ENCODE assay signal across 16 mouse cellular contexts in genomic region chr2:178193445-178193844, GRCm38 (mm10).
DNase-seq lines count a peak whose midpoint lies in the region; ATAC-seq and TF ChIP-seq lines count a peak whose summit lies in the region.
"Had no signal": no experiment of that assay in that cellular context is flagged by ENCODE, and none has a peak within 500 bp of the region (broad histone marks: within the 10 kb centered on the region; RNA-seq: fewer than 3 reads in every experiment).

No protein-coding gene starts in this region.

- no peaks in the 10 kb centered on the region for H3K27me3 ChIP-seq in midbrain, embryonic 14.5 days (ENCODE audit: control insufficient read depth, insufficient read depth, low read length)
- H3K27me3 ChIP-seq: embryonic facial prominence, embryonic 12.5 days; liver, embryonic 12.5 days had no signal

- H3K4me2 ChIP-seq in midbrain, embryonic 14.5 days (ENCODE audit: low read length): no peak overlapping the region
- H3K4me2 ChIP-seq: embryonic facial prominence, embryonic 12.5 days; liver, embryonic 12.5 days; lung, embryonic 14.5 days had no signal

- no peak for ATAC-seq in midbrain, embryonic 14.5 days (ENCODE audit: low FRiP score, low TSS enrichment)
- ATAC-seq: forebrain, postnatal 0 days; inflammation-experienced regulatory T-cells, adult 6 months; liver, embryonic 12.5 days had no signal

- DNase-seq in layer of hippocampus, adult 2 months (ENCODE audit: low spot score in 2 of 2): no peak
- DNase-seq in layer of hippocampus, adult 9-11 months: no peak
- DNase-seq in cerebellum, adult 11-12 months: peak; percentile 79
- DNase-seq in cerebellum, adult 9-11 months: peak; percentile 83
- DNase-seq in midbrain, embryonic 14.5 days: no peak
- DNase-seq in ovary, postnatal 36 days (ENCODE audit: low spot score): no peak
- no peak for DNase-seq in retina, embryonic 14.5 days (ENCODE audit: low spot score)
- no peak for DNase-seq in lung, postnatal 25 days (ENCODE audit: low spot score)
- DNase-seq: forebrain, postnatal 0 days; gastrocnemius, adult 2 months; heart, adult 18-20 months; lung, embryonic 14.5 days; thymus, postnatal 36 days had no signal

- H3K9ac ChIP-seq in midbrain, embryonic 14.5 days (replicated peaks; ENCODE audit: low read length): no peak overlapping the region
- H3K9ac ChIP-seq: embryonic facial prominence, embryonic 12.5 days; liver, embryonic 12.5 days; lung, embryonic 14.5 days had no signal

- no peaks in the 10 kb centered on the region for H3K9me3 ChIP-seq in midbrain, embryonic 14.5 days (ENCODE audit: control insufficient read depth, low read length)
- H3K9me3 ChIP-seq: embryonic facial prominence, embryonic 12.5 days; liver, embryonic 12.5 days had no signal

- H3K4me3 ChIP-seq in layer of hippocampus, adult 2 months: peak overlapping the region; percentile 36
- no peak overlapping the region for H3K4me3 ChIP-seq in midbrain, embryonic 14.5 days (replicated peaks; ENCODE audit: low read depth, low read length)
- H3K4me3 ChIP-seq: embryonic facial prominence, embryonic 12.5 days; gastrocnemius, adult 2 months; liver, embryonic 12.5 days had no signal

- 48% methylated on average over 2 of the region's 2 CpGs for WGBS in midbrain, embryonic 14.5 days

- TF ChIP-seq CTCF in layer of hippocampus, adult 2 months (conservative IDR thresholded peaks at IDR 0.05): no peak

- H3K27ac ChIP-seq in layer of hippocampus, adult 2 months: peak overlapping the region; percentile 90
- 0 out of 2 replicates have a peak overlapping the region, but pooled peaks have one; percentile 26 for H3K27ac ChIP-seq in midbrain, embryonic 14.5 days (replicated peaks; ENCODE audit: low read depth, low read length)
- H3K27ac ChIP-seq: embryonic facial prominence, embryonic 12.5 days; gastrocnemius, adult 2 months; liver, embryonic 12.5 days had no signal

- no peaks in the 10 kb centered on the region for H3K36me3 ChIP-seq in midbrain, embryonic 14.5 days (ENCODE audit: control insufficient read depth, insufficient read depth, low read length)
- H3K36me3 ChIP-seq: embryonic facial prominence, embryonic 12.5 days; liver, embryonic 12.5 days had no signal

- H3K4me1 ChIP-seq in midbrain, embryonic 14.5 days (ENCODE audit: control insufficient read depth, insufficient read depth, low read length): peaks cover 16% of the 10 kb centered on the region; the same call in 1 of the 2 replicates

Comparison
In these comparisons a context has a peak if more than half of its experiments do, and no peak if none do; other contexts are left out.
1. DNase-seq: peak in cerebellum, adult 11-12 months (single experiment) and cerebellum, adult 9-11 months (single experiment); none in layer of hippocampus, adult 2 months (0 of 2), layer of hippocampus, adult 9-11 months (single experiment), midbrain, embryonic 14.5 days (single experiment), ovary, postnatal 36 days (single experiment), retina, embryonic 14.5 days (single experiment) and lung, postnatal 25 days (single experiment).